Mouse (Mus musculus) layer of hippocampus, adult 8-10 months (tissue): ENCODE data around the gene Agtr1a. TPM values are rescaled to one million over a fixed set of nuclear protein-coding genes. Genes with fewer than 3 reads are reported as not detected.
A peak's percentile ranks its signal among the peaks of the same experiment; 100 is the strongest.

Source experiments
- DNase-seq, 2 experiments: peaks; one replicate each; pipeline ENCODE4 v3.0.0; 2022; ENCODE audit warnings: low spot score in 2 of 2
- total RNA-seq, 4 experiments: library from RNA; stranded (reverse); gene quantifications; 2 replicates each; pipeline ENCODE4 v1.2.4; 2022

The Agtr1a gene
- 1 to 10 TPM; 1.1 to 2.6 (median 1.6) TPM for total RNA-seq

- DNase-seq: no peak
Measured at GRCm38 (mm10) chr13:30336148-30336801, at the start of gene Agtr1a. Gene Agtr1a (plus strand): TSS chr13:30336441.

GRCm38 (mm10) chr13:30310221-30310620 lies 26.0 kb upstream of the Agtr1a start:
- DNase-seq: no peak

- DNase-seq: no peak
Measured at GRCm38 (mm10) chr13:30324669-30325346, 11.4 kb upstream of the Agtr1a start.

GRCm38 (mm10) chr13:30331061-30331460 lies 5.2 kb upstream of the Agtr1a start:
- DNase-seq: no peak

GRCm38 (mm10) chr13:30331851-30332250 lies 4.4 kb upstream of the Agtr1a start:
- DNase-seq: no peak

GRCm38 (mm10) chr13:30332581-30332980 lies 3.7 kb upstream of the Agtr1a start:
- no peak for DNase-seq

GRCm38 (mm10) chr13:30334667-30335066 lies 1.6 kb upstream of the Agtr1a start:
- no peak for DNase-seq

GRCm38 (mm10) chr13:30336913-30337312 lies 672 bp downstream of the Agtr1a start:
- DNase-seq: no peak

GRCm38 (mm10) chr13:30337646-30338045 lies 1.4 kb downstream of the Agtr1a start:
- DNase-seq: no peak

- no peak for DNase-seq
Measured at GRCm38 (mm10) chr13:30338576-30338975, 2.3 kb downstream of the Agtr1a start.

- no peak for DNase-seq
Measured at GRCm38 (mm10) chr13:30339927-30340326, 3.7 kb downstream of the Agtr1a start.

- peak in 1 of 2 experiments; percentile 25 for DNase-seq
Measured at GRCm38 (mm10) chr13:30341987-30342898, 6.0 kb downstream of the Agtr1a start.

GRCm38 (mm10) chr13:30345427-30345913 lies 9.2 kb downstream of the Agtr1a start:
- DNase-seq: no peak

- no peak for DNase-seq
Measured at GRCm38 (mm10) chr13:30346881-30347280, 10.6 kb downstream of the Agtr1a start.

GRCm38 (mm10) chr13:30348306-30348705 lies 12.1 kb downstream of the Agtr1a start:
- no peak for DNase-seq

GRCm38 (mm10) chr13:30351966-30352365 lies 15.7 kb downstream of the Agtr1a start:
- no peak for DNase-seq

GRCm38 (mm10) chr13:30354991-30355580 lies 18.8 kb downstream of the Agtr1a start:
- no peak for DNase-seq

- no peak for DNase-seq
Measured at GRCm38 (mm10) chr13:30355979-30356378, 19.7 kb downstream of the Agtr1a start.

GRCm38 (mm10) chr13:30358456-30359168 lies 22.4 kb downstream of the Agtr1a start:
- no peak for DNase-seq

GRCm38 (mm10) chr13:30359886-30360285 lies 23.6 kb downstream of the Agtr1a start:
- no peak for DNase-seq

GRCm38 (mm10) chr13:30361002-30361401 lies 24.8 kb downstream of the Agtr1a start:
- no peak for DNase-seq
